Mouse (Mus musculus): ENCODE data around the gene Ctdspl.

- TF ChIP-seq CTCF (IDR thresholded peaks at IDR 0.05; ENCODE audit: borderline replicate concordance, control insufficient read depth, extremely low read depth, insufficient read depth, low read length, poor library complexity) (no peak), POLR2A (IDR thresholded peaks at IDR 0.05; ENCODE audit: control insufficient read depth, extremely low read depth, insufficient read depth, low read length, poor library complexity) (no peak)
Measured at GRCm38 (mm10) chr9:118895101-118895500, 31.2 kb upstream of the Ctdspl start.
